Mouse (Mus musculus) stomach, embryonic 16.5 days (tissue): ENCODE measurements around the gene Tmem273. TPM values are rescaled to one million over a fixed set of nuclear protein-coding genes. Genes with fewer than 3 reads are reported as not detected.

ENCODE experiments used
- ATAC-seq: fragments of 200-750 bp; cut with Nextera tagmentation; 2 replicates; pipeline ENCODE4 v1.8.0; 2017; ENCODE audit warnings: moderate number of reproducible peaks, moderate TSS enrichment; ENCODE audit not compliant: insufficient read depth, low FRiP score
- H3K27ac ChIP-seq: fragments of 300-500 bp; sonication (generic); 2 replicates; pipeline ENCODE4 v1.5.1; 2014; ENCODE audit warnings: low read length
- H3K27me3 ChIP-seq: fragments of 300-500 bp; sonication (generic); 2 replicates; pipeline ENCODE4 v1.6.1; 2014; ENCODE audit warnings: low read length, control low read depth, mixed read lengths; ENCODE audit not compliant: control insufficient read depth, insufficient read depth
- H3K36me3 ChIP-seq: fragments of 300-500 bp; sonication (generic); 2 replicates; pipeline ENCODE4 v1.6.1; 2014; ENCODE audit warnings: low read length; ENCODE audit not compliant: control insufficient read depth, insufficient read depth
- H3K4me1 ChIP-seq: fragments of 300-500 bp; sonication (generic); 2 replicates; pipeline ENCODE4 v1.6.1; 2014; ENCODE audit warnings: low read length, control low read depth, mixed read lengths; ENCODE audit not compliant: control insufficient read depth, insufficient read depth
- H3K4me2 ChIP-seq: fragments of 300-500 bp; sonication (generic); 2 replicates; pipeline ENCODE4 v1.6.1; 2014; ENCODE audit warnings: low read depth, low read length, mixed read lengths
- H3K4me3 ChIP-seq: fragments of 300-500 bp; sonication (generic); replicated peaks from 2 replicates; pipeline ENCODE4 v1.5.1; 2014; ENCODE audit warnings: mild to moderate bottlenecking, low read length
- H3K9ac ChIP-seq: fragments of 300-500 bp; sonication (generic); 2 replicates; pipeline ENCODE4 v1.6.1; 2014; ENCODE audit warnings: low read length
- H3K9me3 ChIP-seq: fragments of 300-500 bp; sonication (generic); replicated peaks from 2 replicates; pipeline ENCODE4 v1.6.1; 2016; ENCODE audit warnings: low read length, control low read depth; ENCODE audit not compliant: control insufficient read depth
- WGBS: fragments of 180-500 bp; shearing (Covaris S2); extraction: QIAGEN DNeasy Blood & Tissue Kit; methylation state at CpG from one replicate; pipeline ENCODE4 v1.1.7; 2014; 5-methylcytosine and 5-hydroxymethylcytosine counted together
- polyA plus RNA-seq: library from polyadenylated mRNA; unstranded; fragments of >200 nt; fragmentation: Nextera tagmentation; extraction: Ambion mirVana; gene quantifications from 2 replicates; pipeline ENCODE4 v1.2.1, GENCODE M21; 2015

The Tmem273 gene
- polyA plus RNA-seq, 1 experiment from 2014 or later, result 1.5 TPM

DNA sequence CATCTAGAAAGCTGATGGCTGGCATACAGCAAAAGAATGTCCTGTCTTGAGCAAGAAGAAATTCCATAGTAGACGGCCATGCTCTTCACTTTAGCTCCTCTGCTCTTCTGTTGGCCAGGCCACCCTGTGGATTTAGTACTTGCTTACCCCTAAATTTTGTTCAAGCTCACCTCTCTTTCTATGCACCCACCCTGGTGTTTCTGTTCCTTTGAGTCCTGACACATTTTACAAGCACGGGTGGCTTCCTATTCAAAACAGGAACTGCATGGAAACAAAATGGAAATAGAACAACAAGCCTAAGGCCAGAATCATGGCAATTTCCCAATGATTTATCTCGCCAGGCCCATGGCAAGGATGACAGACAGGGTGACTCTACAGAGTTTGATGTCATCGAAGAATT lies 37.0 kb downstream of the Tmem273 start:
- no peak for ATAC-seq
- 81% methylated on average over 4 of the region's 4 CpGs for WGBS

DNA sequence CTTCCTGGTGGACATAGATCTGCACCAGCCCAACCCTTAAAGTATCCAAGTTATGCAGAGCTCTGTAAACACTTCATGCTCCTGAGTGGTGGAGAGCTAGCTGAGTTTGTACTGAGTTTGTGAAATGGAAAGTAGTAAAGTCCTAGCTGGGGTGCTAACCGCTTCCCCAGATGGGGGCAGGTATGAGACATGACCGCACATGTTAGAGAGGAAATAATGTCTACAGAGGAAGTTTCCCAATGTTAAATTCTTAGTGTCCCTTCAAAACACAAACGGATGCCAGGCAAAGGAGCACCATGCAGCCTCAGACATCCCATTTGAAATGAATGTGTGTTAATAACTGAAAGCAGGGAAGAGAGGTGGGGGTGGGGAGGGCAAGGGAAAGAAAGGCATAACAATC lies 38.1 kb downstream of the Tmem273 start:
- H3K4me1 ChIP-seq, result peaks cover 17% of the 10 kb centered on the region
- no peak overlapping the region for H3K9ac ChIP-seq
- ATAC-seq, result no peak
- no peak overlapping the region for H3K4me2 ChIP-seq
- H3K36me3 ChIP-seq, result no peaks in the 10 kb centered on the region
- WGBS, result 53% methylated on average over 3 of the region's 3 CpGs
- no peaks in the 10 kb centered on the region for H3K27me3 ChIP-seq
- H3K4me3 ChIP-seq, result no peak overlapping the region
- no peak overlapping the region for H3K27ac ChIP-seq
- no peaks in the 10 kb centered on the region for H3K9me3 ChIP-seq

More for the DNA sequence above, 37.0 kb downstream of the Tmem273 start:
- Histone ChIP-seq H3K4me3 (no peak overlapping the region), H3K27ac (no peak overlapping the region), H3K9ac (no peak overlapping the region), H3K4me2 (no peak overlapping the region), H3K9me3 (no peaks in the 10 kb centered on the region), H3K4me1 (peaks cover 17% of the 10 kb centered on the region), H3K27me3 (no peaks in the 10 kb centered on the region), H3K36me3 (no peaks in the 10 kb centered on the region)

- H3K27me3 ChIP-seq, result no peaks in the 10 kb centered on the region
- no peak overlapping the region for H3K9ac ChIP-seq
- no peaks in the 10 kb centered on the region for H3K9me3 ChIP-seq
- no peak overlapping the region for H3K4me2 ChIP-seq
- H3K27ac ChIP-seq, result peak overlapping the region; percentile 63
- no peak overlapping the region for H3K4me3 ChIP-seq
- no peaks in the 10 kb centered on the region for H3K36me3 ChIP-seq
- WGBS, result 44% methylated on average over 14 of the region's 14 CpGs
- peaks cover 17% of the 10 kb centered on the region for H3K4me1 ChIP-seq
- ATAC-seq, result no peak
Measured at GRCm38 (mm10) chr14:32824267-32825150, 38.7 kb downstream of the Tmem273 start.

GRCm38 (mm10) chr14:32825426-32826032 lies 39.8 kb downstream of the Tmem273 start:
- Histone ChIP-seq H3K4me1 (peaks cover 17% of the 10 kb centered on the region), H3K27ac (peak overlapping the region; percentile 84), H3K36me3 (no peaks in the 10 kb centered on the region), H3K27me3 (no peaks in the 10 kb centered on the region), H3K4me3 (0 out of 2 replicates have a peak overlapping the region, but pooled peaks have one; percentile 1), H3K9ac (0 out of 2 replicates have a peak overlapping the region, but pooled peaks have one; percentile 9), H3K9me3 (no peaks in the 10 kb centered on the region), H3K4me2 (peak overlapping the region; percentile 20)
- ATAC-seq, result peak; percentile 81
- WGBS, result 6% methylated on average over 11 of the region's 11 CpGs

DNA sequence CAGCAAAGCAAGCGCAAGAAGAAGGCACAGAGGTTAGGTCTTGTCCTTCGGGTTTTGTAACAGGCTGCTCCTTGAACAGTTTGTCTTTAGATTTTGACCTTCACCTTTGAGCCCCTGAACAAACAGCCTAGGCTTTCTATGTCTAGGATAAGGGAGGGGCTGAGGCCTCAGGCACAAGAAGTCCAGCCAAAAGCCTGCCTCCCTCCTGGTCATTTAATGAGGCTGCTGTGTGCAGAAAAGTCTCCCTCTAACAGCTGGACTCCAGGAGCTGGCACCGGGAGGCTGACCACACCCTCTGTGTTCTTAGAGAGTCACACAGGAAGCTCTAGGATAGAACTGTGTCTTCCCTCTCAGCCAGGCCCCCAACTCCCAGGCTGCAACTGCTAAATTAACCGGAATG lies 41.4 kb downstream of the Tmem273 start:
- Histone ChIP-seq H3K4me2 (no peak overlapping the region), H3K27me3 (no peaks in the 10 kb centered on the region), H3K36me3 (no peaks in the 10 kb centered on the region), H3K4me1 (peaks cover 17% of the 10 kb centered on the region), H3K9me3 (no peaks in the 10 kb centered on the region), H3K9ac (no peak overlapping the region), H3K4me3 (no peak overlapping the region), H3K27ac (peak overlapping the region; percentile 84)
- 37% methylated on average over 4 of the region's 4 CpGs for WGBS
- peak; percentile 57 for ATAC-seq

DNA sequence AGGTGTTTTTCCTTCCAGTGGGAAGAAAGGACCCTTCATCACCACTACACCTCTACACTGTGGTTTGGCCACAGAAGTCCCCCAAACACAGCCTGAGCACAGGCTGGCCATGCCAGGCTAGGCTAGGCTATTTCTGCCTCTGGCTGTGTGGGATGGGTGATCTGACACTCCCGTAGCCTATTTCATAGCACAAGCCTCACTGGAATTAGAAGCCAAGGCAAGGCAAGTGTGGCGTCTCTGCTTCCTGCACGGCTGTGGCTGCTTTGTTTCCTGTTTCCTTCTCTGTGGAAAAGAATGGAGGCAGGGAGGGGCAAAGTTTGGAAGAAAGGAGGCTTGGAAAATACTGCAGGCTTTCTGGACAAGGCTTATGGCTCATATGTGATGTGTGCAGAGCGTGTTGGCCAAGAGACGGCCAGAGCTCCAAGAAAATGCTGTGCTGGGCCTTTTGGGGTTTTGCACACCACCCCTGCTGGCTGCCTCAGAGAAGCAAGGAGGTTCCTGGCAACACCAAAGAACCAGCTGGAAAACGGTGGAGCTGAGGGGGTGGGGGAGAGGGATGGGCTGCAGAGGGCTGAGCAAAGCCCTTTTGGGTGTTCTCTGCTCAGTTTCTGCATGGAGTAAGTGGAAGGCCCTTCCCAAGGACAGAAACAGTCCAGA lies 42.4 kb downstream of the Tmem273 start:
- Histone ChIP-seq H3K36me3 (no peaks in the 10 kb centered on the region), H3K27me3 (no peaks in the 10 kb centered on the region), H3K4me3 (no peak overlapping the region), H3K9ac (no peak overlapping the region), H3K4me1 (peaks cover 17% of the 10 kb centered on the region), H3K9me3 (no peaks in the 10 kb centered on the region), H3K27ac (peak overlapping the region; percentile 84), H3K4me2 (no peak overlapping the region)
- peak; percentile 54; the same call in 1 of the 2 replicates for ATAC-seq
- WGBS, result 38% methylated on average over 6 of the region's 6 CpGs

- Histone ChIP-seq H3K4me2 (no peak within 1 kb of the TSS), H3K4me3 (no peak within 1 kb of the TSS), H3K27me3 (no peaks in the 10 kb centered on the region), H3K9ac (no peak within 1 kb of the TSS), H3K36me3 (no peaks in the 10 kb centered on the region), H3K27ac (no peak within 1 kb of the TSS), H3K9me3 (no peaks in the 10 kb centered on the region), H3K4me1 (no peaks in the 10 kb centered on the region)
- WGBS, result 72% methylated on average over 8 of the region's 8 CpGs
- ATAC-seq, result no peak
Measured at GRCm38 (mm10) chr14:32833847-32834246, 48.1 kb downstream of the Tmem273 start, which contains the start of gene Fam170b. Gene Fam170b (plus strand): TSS chr14:32833962.

- Histone ChIP-seq H3K9ac (no peak overlapping the region), H3K27me3 (no peaks in the 10 kb centered on the region), H3K4me3 (no peak overlapping the region), H3K27ac (no peak overlapping the region), H3K36me3 (no peaks in the 10 kb centered on the region), H3K4me1 (no peaks in the 10 kb centered on the region), H3K4me2 (no peak overlapping the region), H3K9me3 (no peaks in the 10 kb centered on the region)
- ATAC-seq, result peak; percentile 25; the same call in 1 of the 2 replicates
- WGBS, result 81% methylated on average over 14 of the region's 14 CpGs
Measured at GRCm38 (mm10) chr14:32835181-32835580, 49.4 kb downstream of the Tmem273 start.

- Histone ChIP-seq H3K4me1 (no peaks in the 10 kb centered on the region), H3K4me3 (no peak overlapping the region)
- WGBS, result 84% methylated on average over 14 of the region's 14 CpGs
Measured at GRCm38 (mm10) chr14:32835596-32835995, 49.8 kb downstream of the Tmem273 start.

More at GRCm38 (mm10) chr14:32835596-32835995, 49.8 kb downstream of the Tmem273 start:
- peak; percentile 50; the same call in 1 of the 2 replicates for ATAC-seq
- H3K4me2 ChIP-seq, result no peak overlapping the region
- H3K9me3 ChIP-seq, result no peaks in the 10 kb centered on the region
- no peak overlapping the region for H3K27ac ChIP-seq
- no peaks in the 10 kb centered on the region for H3K27me3 ChIP-seq
- H3K36me3 ChIP-seq, result no peaks in the 10 kb centered on the region
- H3K9ac ChIP-seq, result no peak overlapping the region
